Mouse (Mus musculus) spleen, adult 18-20 months (tissue): Measurements from ENCODE around the gene Crybg2.

Experiments used
- DNase-seq, 2 experiments: peaks; one replicate each; pipeline ENCODE4 v3.0.0; 2022; ENCODE audit warnings: mixed read lengths in 2 of 2

Crybg2 gene

DNA sequence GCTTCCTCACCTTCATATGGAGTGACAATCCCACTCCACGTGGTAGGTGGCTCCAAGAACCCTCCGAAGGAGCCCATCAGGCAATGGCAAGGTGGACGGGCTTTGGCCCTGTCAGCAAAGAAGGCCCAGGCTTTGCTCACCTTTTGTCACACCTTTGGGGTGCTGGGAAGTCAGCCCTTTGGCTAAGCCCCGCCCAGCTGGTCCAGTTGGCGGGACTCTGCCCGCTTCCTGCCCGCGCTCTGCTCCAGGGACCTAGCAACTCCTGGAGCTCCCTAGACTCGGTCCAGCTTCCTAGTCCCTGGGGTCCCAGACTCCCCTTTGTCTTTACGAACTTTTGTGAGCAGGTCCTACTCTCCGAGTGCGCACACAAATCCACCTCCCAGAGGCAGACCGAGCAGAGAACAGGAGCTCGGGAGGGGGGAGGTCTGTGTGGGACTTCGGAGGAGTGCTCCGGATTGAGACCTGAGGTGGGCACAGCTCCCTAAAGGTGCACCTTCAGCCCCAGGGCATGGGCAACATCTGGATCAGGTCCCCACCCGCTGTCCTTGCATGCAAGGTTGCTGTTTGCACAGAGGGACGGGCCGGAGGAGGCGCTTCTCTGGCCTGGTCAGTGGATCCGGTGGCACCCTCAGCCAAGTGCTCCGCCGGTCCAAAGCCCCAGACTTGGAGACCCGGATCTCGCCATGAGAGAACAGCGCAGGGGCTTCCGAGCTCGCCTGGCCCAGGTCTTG lies at the start of gene Crybg2:
Crybg2 (plus strand) TSS at position 681 of the 731 bp plus-strand sequence.
- DNase-seq = no peak

DNA sequence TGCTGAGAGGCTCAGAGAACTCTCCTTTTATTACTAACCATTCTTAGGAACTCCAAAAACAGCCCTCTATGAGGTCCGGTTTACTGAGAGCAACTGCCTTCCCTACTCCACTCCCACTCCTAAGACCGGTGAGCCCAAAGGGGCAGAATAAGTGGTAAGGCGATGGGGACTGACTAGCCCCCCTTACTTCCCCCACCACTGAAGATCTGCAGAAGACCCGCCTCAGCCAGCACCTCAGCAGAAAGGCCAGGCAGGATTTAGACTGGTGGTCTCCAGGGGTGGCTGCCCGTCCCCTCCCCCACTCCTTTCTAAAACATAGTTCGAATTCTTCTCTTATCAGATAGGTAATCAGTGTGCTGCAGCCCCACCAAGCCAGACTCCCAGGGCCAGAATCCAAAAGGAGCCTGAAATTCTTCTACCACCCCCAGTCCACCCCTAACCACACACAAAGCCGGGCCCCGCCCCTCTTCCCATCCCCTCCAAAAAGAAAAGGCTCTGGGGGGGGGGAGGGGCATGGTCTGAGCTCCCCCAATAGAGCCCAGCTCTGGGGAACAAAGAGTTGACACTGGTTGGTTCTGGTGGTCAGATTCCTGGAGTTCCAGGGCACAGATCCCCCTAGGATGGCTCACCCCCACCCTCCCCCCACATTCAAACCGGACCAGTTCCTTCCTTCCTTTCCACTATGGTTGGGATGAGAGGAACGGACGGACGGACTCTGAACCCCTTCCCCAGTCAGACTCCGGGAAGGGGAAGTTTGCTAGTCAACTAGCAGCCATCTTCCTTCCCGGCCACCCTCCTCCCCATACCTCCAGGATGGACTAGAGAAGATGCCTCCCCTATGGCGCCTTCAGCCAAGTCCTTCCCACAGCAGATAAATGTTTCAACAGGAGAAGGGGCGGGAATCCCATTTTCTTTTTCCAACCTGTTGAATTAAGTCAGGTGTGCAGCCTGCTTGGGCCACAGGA lies 48.9 kb upstream of the Crybg2 start:
- no peak for DNase-seq

DNA sequence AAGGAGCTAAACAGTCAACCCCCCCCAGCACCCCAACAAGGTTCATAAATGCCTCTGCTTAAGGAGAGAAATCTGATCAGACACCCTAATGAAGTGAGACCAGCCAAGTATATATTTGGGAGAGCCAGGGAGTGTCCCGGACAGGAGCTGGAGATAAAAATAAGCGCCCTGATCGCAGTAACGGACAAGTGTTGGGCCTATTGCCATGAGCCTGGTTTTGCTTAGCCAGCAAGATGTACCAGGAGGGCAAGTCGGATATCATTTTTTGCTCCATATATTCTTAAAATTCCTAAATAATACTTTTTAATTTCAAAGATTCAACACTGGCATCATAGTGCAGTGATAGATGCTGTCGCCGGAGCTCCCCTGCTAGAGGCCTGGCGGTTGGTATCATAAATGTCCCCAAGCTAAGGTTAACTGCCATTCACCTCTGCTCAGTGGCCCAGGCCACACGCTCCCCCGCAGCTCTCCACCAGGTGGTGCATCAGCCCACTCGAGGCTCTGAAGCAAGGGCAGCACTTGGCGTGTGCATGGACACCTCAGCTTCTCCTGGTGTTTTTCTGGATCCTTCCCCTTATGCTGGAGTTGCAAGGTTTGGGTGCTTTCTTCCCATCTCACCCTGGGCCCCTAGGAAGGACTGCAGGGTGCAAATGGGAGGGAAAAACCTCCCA lies 47.6 kb upstream of the Crybg2 start:
- peak in 1 of 2 experiments; percentile 18 for DNase-seq

DNA sequence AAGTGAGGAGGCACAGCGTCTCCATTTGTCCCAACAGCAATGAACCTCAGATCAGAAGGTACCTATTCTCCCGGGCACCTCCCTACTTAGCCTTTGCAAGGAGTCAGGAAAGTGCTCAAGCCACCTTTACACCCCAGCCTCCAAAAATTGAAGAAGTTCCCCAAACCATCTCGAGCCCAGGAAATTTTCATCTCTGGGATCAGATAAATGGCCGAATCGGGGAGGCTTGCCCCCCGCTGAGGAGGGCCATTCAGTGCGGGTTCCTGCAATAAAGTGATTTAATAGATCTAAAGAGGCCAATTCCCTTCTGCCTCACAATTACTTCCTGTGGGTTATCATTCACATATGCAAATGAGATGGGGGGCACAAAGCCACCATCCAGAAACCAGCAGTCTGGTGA lies 44.4 kb upstream of the Crybg2 start:
- DNase-seq = no peak

DNA sequence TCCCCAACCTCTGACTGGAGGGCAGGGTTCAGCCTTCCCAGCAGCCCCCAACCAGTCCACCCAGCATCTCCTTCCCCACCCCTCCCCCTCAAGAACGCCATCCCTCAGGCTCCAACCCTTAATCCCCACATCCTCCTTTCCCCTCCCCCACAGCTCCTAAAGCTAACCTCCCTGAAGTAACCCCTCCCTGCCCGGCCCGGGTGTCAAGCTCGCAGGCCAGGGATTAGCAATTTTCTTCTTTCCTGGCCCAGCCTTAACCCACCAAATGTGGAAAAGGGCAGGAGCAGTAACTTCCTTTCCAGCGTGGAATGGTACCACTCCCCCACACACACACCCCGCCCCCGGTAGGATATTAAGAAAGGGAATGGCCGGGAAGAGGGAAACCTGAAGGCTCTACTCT lies 43.8 kb upstream of the Crybg2 start:
- no peak for DNase-seq

DNA sequence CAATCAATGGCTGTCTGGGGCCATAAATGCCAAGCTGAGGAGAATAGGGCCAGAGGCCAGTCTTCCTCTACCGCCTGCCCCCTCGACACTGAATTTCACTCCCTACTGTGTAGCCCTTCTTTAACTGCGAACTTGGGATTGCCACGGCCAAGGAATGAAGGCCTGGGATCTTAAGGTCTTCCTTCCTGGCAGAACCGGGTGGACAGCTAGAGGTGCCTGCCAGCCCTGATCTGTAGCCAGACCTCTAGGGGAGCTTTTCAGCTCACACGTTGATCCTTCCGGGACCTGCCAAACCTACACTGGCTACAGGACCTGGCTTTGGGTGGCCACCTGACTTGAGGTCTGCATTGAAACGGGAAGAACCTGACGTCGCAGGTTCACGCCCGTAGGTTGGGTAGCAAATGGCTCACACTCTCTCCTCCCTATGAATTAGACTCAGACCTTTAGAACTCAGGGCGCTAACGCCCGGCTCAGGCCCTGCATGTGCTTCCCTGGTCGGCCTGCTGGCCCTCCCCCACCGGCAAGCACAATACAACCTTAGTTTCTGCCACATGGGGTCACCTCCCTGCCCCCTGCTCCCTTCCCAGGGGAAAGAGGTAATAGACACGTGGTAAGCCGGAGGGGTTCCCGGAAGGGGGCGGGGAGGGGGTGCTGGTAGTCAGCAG lies 43.3 kb upstream of the Crybg2 start:
- DNase-seq = no peak

DNA sequence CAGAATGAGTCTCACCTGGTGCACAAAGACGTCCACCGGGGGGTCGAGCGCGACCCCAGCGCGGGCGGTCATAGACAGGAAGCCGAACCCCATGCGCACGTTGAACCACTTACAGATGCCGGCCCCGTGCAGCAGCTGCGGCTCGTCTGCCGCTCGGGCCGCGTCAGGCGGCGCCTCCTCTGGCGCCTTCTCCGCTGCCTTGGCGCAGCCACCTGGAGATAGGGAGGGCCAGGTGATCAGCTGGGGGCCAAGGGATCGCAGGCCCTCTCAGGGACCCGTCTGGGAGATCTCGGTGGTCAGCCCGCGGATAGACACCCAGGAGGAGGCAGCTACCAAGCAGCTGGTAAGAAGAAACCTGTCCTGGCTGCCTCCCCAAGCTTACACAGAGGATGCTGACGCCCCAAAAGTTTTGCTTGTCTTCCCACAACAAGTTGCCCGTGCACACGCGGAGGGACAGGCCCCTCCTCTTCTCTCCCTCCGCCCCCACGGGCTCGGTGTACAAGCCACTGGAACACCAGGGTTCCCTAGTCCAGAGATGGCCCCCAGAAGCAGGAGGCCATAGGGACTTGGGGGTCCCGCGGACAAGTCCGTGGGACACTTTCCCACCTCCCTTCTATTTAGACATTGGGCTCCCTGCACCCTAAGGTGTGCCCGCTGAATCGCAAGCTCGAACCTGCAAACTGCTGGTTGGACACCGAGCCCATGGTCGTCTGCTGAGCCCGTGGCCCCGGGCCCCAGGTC lies 42.4 kb upstream of the Crybg2 start:
- no peak for DNase-seq

DNA sequence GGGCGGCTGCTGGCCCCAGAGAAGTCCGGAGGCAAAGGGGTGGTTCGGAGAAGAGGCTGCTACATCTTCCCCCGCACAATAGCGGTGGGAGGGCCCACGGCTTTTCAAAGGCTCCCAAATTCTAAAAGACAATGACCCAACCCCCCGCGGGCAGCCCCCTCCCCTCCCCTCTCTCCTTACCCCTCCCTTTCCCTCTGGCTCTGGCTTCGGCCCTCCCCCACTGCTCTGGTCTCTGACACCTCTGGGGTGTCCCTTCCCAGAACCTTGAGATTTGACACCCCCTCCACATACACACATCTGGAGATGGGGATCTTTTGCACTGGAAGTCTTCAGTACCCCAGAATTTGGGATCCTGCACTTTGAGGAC lies 41.9 kb upstream of the Crybg2 start, which contains the start of gene Lin28a:
Lin28a (minus strand) TSS at position 63 of the 367 bp plus-strand sequence.
- no peak for DNase-seq

DNA sequence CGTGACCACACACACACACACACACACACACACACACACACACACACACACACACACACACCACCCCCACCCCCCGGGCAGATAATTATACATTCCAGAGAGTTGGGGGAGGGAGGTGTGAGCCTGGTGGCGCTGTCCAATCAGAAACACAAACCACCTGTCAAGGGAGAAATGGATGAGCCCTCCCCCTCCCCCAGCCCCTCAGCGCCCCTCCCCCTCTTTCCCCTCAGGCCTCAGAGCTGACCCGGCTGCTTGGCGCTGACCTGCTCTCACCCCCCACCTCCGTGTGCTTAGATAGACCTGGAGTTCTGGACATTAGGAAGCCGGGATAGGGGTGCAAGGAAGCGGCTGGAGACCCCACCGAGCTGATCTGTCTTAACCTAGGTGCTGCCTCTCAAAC lies 41.4 kb upstream of the Crybg2 start:
- DNase-seq = no peak

DNA sequence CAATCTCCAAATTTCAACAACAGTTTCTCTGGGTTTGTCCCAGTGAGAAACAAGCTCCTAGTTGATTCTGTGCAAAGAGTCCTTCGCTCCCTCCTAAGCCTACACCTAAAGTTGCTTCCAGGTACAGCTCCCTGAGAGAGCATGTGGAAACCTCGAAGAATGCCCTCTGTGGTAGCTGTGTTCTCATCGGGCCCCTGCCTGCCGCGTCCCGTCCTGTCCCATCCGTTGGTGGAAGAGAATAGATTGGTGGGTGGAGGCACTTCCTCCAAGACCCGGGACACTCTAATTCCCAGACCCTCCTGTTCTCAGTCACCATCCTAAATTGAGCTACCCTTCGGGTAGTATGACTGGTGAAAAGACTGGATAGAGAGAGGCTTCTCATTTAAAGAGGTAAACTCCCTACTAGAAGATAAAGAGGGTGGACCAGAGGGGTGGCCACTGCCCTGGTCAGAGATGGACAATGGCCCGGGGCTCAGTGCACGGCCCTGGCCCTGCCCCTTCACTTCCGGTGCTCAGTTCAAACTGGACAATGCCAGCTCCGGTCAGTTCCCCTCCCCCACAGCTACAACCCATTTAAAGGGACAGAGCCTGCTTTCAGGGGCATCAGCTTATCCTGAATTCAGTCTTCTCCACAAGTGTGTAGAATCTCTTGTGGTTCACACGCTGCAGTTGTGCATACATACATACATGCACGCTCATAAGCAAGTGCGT lies 40.8 kb upstream of the Crybg2 start:
- DNase-seq = no peak

DNA sequence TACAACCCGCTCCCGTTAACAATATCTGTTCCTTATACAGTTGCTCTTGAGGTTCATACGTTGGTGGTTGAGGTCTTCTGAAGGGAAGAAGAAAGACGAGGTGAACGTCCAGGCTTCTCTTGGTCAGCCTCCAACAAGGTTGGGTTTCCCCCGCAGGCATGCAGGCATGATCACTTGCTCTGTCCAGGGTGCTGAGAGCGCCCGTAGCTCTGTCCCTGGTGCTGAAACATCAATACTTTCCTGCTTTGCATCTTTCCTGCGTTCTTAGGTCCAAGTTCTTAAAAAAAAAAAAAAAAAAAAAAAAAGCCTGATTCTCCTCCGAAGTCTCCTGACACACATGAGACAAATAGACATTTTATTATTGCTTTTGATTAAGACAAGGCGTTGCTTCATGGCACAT lies 40.0 kb upstream of the Crybg2 start:
- peak in 1 of 2 experiments; percentile 69 for DNase-seq

DNA sequence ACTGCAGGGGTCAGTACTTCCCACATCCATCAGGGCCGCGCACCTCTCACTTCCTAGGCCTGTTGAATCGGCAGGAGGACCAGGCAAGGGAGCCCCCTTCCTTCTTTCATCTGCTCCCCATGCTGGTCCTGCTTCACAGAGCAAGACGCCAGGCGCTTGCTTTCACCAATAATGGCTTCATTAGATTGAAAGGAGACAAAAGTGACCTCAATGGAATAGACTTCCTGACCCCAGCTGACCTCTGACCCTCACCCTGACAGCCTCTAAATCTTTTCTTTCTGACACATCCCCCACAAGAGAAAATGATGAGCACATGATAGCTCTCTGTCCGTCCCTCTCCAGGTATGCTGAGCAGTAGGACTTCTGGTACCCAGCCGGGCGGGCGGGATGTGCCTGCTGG lies 34.8 kb upstream of the Crybg2 start:
- no peak for DNase-seq

DNA sequence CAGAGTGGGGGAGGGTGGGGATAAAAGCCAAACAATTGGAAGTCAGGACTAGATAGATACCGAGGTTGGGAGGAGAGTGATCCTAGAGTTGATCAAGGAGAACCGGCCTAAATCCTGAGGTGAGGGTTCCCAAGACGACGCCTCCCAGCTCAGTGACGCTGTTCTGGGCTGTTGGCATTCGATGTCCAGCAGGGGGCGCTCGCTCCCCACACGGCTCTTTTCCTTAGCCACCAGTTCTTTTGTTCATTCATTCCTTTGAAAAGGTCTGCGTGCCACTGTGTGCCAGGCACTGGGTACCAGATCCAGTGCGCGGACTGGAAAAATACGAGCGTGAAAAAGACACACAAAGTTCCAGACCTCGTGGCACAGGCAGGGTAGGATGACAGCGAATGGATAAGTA lies 24.7 kb upstream of the Crybg2 start:
- DNase-seq = peak; percentile 55 to 83

DNA sequence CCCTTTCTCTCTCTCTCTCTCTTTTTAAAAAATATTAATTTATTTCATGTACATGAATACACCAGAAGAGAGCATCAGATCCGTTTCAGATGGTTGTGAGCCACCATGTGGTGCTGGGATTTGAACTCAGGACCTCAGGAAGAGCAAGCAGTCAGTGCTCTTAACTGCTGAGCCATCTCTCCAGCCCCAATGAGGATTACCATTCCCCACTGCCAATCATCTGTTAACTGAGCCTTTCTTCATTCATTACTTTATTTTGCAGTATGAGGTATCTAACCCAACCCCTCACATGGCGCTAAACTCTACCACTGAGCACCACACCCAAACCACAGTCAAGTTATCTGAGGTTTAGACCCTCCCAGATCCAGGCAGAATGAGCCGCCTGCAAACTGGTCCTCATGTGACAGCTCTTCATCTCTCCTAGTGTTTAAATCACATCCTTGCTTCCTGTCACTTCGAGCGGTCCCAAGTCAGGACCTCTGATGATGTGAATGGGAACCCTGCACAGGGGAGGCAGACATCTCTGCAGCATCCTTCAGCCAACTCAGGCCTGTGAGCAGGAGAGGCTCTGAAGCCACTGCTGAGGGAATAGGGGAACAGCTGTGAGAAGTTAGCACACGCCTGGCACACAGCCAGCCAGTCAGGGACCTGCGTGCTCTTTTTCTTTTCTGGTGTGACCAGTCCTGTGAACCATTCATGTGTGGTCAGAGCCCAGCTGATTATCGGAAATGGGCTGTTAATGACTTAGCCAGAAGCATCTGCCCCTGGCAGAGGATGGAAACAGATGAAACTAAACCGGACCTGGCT lies 19.1 kb upstream of the Crybg2 start:
- DNase-seq = no peak

DNA sequence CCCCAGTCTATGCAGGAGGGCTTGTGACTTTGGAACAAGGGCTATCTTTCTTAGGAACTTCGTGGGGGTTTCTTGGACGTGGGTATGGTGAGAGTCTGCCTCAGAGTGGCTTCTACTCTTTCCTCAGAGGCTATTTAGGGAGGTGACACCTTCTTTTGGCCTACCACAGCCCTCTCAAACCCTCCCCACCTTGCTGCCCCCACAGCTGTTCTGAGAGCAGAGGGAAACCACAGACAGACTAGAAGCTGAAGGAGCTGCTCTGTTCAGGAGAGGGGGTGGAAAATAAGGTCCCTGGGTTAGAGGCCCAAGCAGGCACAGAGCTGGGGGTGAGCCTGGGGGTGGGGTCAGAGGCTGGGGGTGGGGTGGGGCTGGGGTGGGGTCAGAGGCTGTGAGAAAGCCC lies 17.6 kb upstream of the Crybg2 start:
- no peak for DNase-seq

DNA sequence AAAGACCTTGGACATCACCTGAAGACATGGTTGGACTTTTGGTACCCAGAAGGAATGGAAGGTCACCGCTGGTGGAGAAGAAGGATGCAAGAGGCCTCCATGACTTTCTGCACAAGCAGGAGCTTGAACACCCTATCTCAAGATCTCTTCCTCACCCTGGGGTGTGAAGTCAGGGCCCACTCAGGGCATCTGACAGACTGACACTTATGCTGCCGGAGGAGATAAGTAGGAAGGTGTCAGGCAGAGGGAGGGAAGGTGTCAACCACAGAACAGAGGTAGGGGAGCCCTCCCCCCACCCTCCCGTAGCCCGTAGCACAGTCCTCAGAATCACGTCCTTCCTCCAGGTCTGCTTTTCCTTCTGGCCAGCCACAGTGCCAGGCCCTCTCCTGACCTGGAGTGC lies 13.0 kb upstream of the Crybg2 start:
- no peak for DNase-seq

DNA sequence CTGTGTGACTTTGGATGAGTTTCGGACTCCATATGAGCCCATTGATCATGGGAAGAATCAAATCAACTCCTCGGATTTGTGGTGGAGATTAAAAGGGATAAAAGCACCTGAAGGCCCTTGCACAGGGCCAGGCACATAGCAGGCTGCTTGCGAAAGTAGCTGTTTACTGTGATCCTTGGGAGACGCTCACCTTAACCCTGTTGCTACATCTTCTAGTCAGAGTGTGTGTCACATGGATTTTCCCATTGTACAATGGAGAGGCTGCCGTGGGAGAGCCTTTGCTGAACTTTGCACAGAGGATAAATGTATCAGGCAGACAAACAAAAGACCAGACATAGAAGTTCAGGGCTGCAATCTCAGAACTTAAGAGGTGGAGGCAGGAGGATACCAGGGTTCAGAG lies 8.7 kb upstream of the Crybg2 start:
- no peak for DNase-seq

DNA sequence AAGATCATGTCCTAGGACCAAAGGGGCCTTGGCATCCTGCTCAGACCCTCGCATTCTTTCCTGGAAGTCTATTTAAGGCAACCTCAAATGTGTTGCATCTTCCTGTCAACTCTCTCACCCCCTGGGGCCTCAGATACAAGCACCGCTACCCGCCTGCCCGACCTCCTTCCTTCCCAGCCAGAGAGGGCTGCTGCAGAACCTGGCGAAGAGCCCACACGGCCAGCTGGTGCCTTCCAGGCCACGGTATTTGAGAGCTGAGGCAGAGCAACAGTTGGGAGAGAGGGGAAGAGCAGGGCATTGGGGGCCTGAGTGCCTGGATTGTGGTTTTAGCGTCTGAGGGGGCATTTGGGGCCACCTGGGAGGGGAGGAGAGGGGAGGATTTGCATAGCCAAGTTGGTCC lies 8.1 kb upstream of the Crybg2 start:
- DNase-seq = no peak

DNA sequence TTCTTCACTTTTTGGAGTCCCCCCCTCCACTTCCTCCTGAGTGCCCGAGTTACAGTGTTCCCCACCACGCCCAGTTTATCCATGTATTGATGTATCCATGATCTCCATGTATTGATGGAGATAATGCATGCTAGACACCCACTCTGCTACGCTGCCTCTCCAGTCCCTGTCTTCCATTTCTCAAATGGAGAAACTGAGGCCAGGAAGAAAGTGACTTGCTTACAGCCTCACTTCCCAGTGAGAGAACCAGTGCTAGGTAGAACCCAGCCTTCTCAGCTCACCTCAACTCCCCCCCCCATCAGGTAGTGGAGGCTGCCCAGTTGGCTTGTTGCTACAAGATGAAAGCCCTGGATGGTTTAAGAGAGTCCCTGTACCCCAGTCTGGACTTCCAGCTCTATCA lies 7.1 kb upstream of the Crybg2 start, which contains the start of gene Zfp683:
Zfp683 (plus strand) TSS at position 301 of the 400 bp plus-strand sequence.
- DNase-seq = no peak

DNA sequence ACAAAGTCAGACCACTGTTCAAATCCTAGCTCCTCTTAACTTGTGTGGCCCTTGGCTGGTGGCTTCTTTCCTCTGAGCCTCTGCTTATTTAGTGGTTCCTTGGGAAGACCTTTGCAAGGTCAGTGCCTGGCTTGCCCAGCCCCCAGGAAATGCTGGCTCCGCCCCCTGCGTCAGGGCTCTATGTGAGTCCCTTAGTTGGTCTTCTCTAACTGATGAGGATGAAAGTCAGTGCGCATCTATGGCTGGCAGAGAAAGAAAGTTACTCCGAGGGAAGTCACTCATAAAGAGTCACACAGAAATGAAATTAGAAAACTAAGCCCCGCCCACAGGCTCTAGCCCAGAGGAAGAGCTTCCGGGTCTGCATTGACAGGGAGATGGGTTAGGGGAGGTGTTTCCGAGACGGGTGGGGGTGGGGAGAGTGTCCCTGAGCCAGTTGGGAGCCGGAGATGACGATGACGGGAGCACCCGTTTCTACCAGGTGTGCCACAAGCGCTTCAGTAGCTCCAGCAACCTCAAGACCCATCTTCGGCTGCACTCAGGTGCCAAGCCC lies 2.4 kb upstream of the Crybg2 start:
- DNase-seq = no peak
